ENCODE assay signal across 19 mouse cellular contexts in genomic region chr17:80517244-80517643, GRCm38 (mm10). TPM values are rescaled to one million over a fixed set of nuclear protein-coding genes. Genes with fewer than 3 reads are reported as not detected.
DNase-seq lines count a peak whose midpoint lies in the region; ATAC-seq lines count a peak whose summit lies in the region.
"Had no signal": no experiment of that assay in that cellular context is flagged by ENCODE, and none has a peak within 500 bp of the region (broad histone marks: within the 10 kb centered on the region; RNA-seq: fewer than 3 reads in every experiment).

No protein-coding gene starts in this region.

- H3K9me3 ChIP-seq in neural tube, embryonic 11.5 days (ENCODE audit: control insufficient read depth, low read length), result no peaks in the 10 kb centered on the region
- no peaks in the 10 kb centered on the region for H3K9me3 ChIP-seq in neural tube, embryonic 15.5 days (replicated peaks)
- H3K9me3 ChIP-seq: embryonic facial prominence, embryonic 13.5 days; limb, embryonic 15.5 days; lung, embryonic 15.5 days; neural tube, embryonic 13.5 days had no signal

- peak; percentile 64 for DNase-seq in heart, adult 11 months
- no peak for DNase-seq in heart, postnatal 14 days
- DNase-seq in neural tube, embryonic 11.5 days (ENCODE audit: low spot score), result peak; percentile 32
- no peak for DNase-seq in layer of hippocampus, adult 9-11 months
- DNase-seq in kidney, postnatal 4 days, result no peak
- DNase-seq: cerebellum, adult 11-12 months; cerebellum, postnatal 36 days; forebrain, postnatal 0 days; heart, adult 18-20 months; kidney, adult 11 months; kidney, postnatal 10 days had no signal

- intact Hi-C loops in heart, postnatal 14 days (cut with DNase I), result no loop called here

- no peaks in the 10 kb centered on the region for H3K27me3 ChIP-seq in neural tube, embryonic 11.5 days (ENCODE audit: control insufficient read depth, insufficient read depth, low read length)
- H3K27me3 ChIP-seq in neural tube, embryonic 15.5 days (replicated peaks), result no peaks in the 10 kb centered on the region
- H3K27me3 ChIP-seq: embryonic facial prominence, embryonic 13.5 days; limb, embryonic 15.5 days; lung, embryonic 15.5 days; neural tube, embryonic 13.5 days had no signal

- no peaks in the 10 kb centered on the region for H3K4me1 ChIP-seq in neural tube, embryonic 11.5 days (ENCODE audit: control insufficient read depth, insufficient read depth, low read length)
- no peaks in the 10 kb centered on the region for H3K4me1 ChIP-seq in neural tube, embryonic 15.5 days
- H3K4me1 ChIP-seq: embryonic facial prominence, embryonic 13.5 days; limb, embryonic 15.5 days; neural tube, embryonic 13.5 days had no signal

- no peak overlapping the region for H3K4me3 ChIP-seq in neural tube, embryonic 11.5 days (ENCODE audit: low read depth, low read length)
- no peak overlapping the region for H3K4me3 ChIP-seq in neural tube, embryonic 15.5 days (replicated peaks)
- H3K4me3 ChIP-seq: embryonic facial prominence, embryonic 13.5 days; limb, embryonic 15.5 days; lung, embryonic 15.5 days; neural tube, embryonic 13.5 days had no signal

- no peak overlapping the region for H3K9ac ChIP-seq in neural tube, embryonic 11.5 days (ENCODE audit: low read length)
- no peak overlapping the region for H3K9ac ChIP-seq in neural tube, embryonic 15.5 days (replicated peaks)
- H3K9ac ChIP-seq: embryonic facial prominence, embryonic 13.5 days; forebrain, postnatal 0 days; hindbrain, embryonic 14.5 days; limb, embryonic 15.5 days; lung, embryonic 15.5 days; neural tube, embryonic 13.5 days had no signal

- no peak overlapping the region for H3K27ac ChIP-seq in neural tube, embryonic 11.5 days (ENCODE audit: low read depth, low read length)
- H3K27ac ChIP-seq in neural tube, embryonic 15.5 days (replicated peaks), result no peak overlapping the region
- H3K27ac ChIP-seq: embryonic facial prominence, embryonic 13.5 days; hindbrain, embryonic 14.5 days; limb, embryonic 15.5 days; lung, embryonic 15.5 days; neural tube, embryonic 13.5 days; stomach, postnatal 0 days had no signal

- H3K36me3 ChIP-seq in neural tube, embryonic 11.5 days (ENCODE audit: control insufficient read depth, insufficient read depth, low read length), result no peaks in the 10 kb centered on the region
- no peaks in the 10 kb centered on the region for H3K36me3 ChIP-seq in neural tube, embryonic 15.5 days
- H3K36me3 ChIP-seq: embryonic facial prominence, embryonic 13.5 days; limb, embryonic 15.5 days; lung, embryonic 15.5 days; neural tube, embryonic 13.5 days had no signal

- no peak for ATAC-seq in neural tube, embryonic 11.5 days (ENCODE audit: insufficient read depth, low FRiP score, low TSS enrichment)
- no peak for ATAC-seq in neural tube, embryonic 15.5 days (ENCODE audit: low FRiP score)
- ATAC-seq in megakaryocyte progenitor cell, adult 5-6 weeks (replicated peaks; ENCODE audit: poor library complexity), result peak; percentile 57
- ATAC-seq: forebrain, postnatal 0 days had no signal

- 74% methylated on average over 9 of the region's 9 CpGs for WGBS in neural tube, embryonic 11.5 days
- 74% methylated on average over 9 of the region's 9 CpGs for WGBS in neural tube, embryonic 15.5 days

- no peak overlapping the region for H3K4me2 ChIP-seq in neural tube, embryonic 11.5 days (ENCODE audit: low read depth)
- no peak overlapping the region for H3K4me2 ChIP-seq in neural tube, embryonic 15.5 days
- H3K4me2 ChIP-seq: embryonic facial prominence, embryonic 13.5 days; hindbrain, embryonic 14.5 days; limb, embryonic 15.5 days; lung, embryonic 15.5 days; neural tube, embryonic 13.5 days had no signal

RNA-seq across cellular contexts. Expression of gene Sos1, which starts 37.0 kb away (rescaled TPM):
- total RNA-seq in heart, postnatal 14 days (2021), result 10 to 100 TPM; 14.1 to 15.6 TPM
- 10.0 and 10.1 TPM in 2 replicates for polyA plus RNA-seq in neural tube, embryonic 11.5 days (2014; fragmentation: Nextera tagmentation; extraction: Ambion mirVana)
- polyA plus RNA-seq in neural tube, embryonic 15.5 days (2015; fragmentation: Nextera tagmentation; extraction: Ambion mirVana), result 6.8 and 7.9 TPM in 2 replicates
- 21.1 and 22.9 TPM in 2 replicates for total RNA-seq in megakaryocyte progenitor cell, adult 5-6 weeks (2015)
- 5.7 and 9.0 TPM in 2 replicates for total RNA-seq in megakaryocyte progenitor cell, adult 5-6 weeks (2017)

Comparison
In these comparisons a context has a peak if more than half of its experiments do, and no peak if none do; other contexts are left out.
1. DNase-seq: peak in heart, adult 11 months (single experiment) and neural tube, embryonic 11.5 days (single experiment); none in heart, postnatal 14 days (0 of 2), layer of hippocampus, adult 9-11 months (single experiment) and kidney, postnatal 4 days (0 of 2).